Mouse (Mus musculus): ENCODE measurements around the gene Ranbp10.
A peak's percentile ranks its signal among the peaks of the same experiment; 100 is the strongest.

The Ranbp10 gene

DNA sequence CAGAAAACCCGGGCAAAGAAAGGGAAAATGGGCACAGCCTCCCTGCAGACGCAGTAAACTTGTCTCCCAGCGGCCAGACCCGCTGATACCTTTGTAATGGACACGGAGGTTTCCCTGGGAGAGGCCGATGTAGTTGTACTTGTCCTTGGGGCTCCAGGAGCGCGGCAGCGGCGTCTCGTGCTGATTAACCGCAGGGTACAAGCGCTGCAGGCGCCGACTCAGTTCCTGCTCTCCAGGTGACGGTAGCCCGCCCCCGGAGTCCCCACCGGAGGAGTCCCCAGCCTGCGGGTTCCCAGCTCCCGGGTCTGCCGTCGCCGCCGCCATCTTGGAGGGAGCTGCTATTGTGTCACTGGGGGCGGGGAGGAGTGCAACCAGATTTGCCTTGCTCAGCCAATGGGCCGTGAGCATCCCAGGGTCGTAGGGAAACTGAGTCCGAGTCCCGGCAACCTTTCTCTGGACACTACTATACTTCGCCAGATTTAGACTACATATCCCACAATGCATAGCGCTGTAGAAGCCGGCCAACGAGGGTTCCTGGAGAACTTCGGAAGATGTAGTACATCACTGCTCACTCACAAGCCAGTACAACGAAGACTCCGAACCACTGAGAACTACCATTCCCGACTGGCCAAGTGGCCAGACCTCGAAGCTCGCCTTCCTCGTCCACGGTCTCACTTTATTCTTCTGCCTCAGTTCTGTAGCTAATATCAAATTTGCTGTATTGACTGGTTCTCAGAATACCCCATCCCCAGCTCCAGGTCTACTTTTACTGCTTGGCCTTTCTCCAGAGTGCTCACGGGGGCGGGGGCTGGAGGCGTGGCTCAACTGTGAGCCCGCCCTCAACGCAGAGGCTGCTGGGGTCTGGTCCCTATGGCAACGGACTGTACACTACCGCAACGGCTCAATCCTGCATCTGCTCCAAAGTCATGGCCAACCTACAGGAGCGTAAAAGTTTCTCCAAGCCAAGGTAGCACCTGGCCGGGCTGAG, at the start of gene Ranbp10, which contains the start of gene Tsnaxip1:
TSS of gene Ranbp10 (minus strand) at position 490 of the 988 bp plus-strand sequence.
TSS of gene Tsnaxip1 (plus strand) at position 871 of the 988 bp plus-strand sequence.
- peak; percentile 99 for DNase-seq (ENCODE audit: low spot score)

DNA sequence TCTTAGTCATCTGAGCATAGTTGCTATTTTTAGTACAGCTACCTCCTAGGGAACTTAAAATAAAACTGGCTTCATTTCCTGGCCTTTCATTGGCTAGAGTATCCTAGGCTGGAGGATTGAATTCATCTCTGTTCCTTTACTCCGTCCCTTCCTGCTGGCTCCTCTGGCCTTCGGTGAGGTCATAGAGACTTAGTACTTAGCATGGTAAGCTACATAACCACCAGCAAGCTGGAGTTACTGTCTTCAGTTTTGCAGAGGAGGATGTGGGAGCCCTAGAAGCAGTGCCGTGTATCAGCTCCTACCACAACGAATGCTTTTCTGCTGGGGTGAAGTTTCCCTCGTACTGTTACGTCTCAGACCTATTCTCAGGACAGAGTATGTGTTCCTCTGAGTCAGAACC, 47.2 kb upstream of the Ranbp10 start:
- no peak for DNase-seq (ENCODE audit: low spot score)

DNA sequence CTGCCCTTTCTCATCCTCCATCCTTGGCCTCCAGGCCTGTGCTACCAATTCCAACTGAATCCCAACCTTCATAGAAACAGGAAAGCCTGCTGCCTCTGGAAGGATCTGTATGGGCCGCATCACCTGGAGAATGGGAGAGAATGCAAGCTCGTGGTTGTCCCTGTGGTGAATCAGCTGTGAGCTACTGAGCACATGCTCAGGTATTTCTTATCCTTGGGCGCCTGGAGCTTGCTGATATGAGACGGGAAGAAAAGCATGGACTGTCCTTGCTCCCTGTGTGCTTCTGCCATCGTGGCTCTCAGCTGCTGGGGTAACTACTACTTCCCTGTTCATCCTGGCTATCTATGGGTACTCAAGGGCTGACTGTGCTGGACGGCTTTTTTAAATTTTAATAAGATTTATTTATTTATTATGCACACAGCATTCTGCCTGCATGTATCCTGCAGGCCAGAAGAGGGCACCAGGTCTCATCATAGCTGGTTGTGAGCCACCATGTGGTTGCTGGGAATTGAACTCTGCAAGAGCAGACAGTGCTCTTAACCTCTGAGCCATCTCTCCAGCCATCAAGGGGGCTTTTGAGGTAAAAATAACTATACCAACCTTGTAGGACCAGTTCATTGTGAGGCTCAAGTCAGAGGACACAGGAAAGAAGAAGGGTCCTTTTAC, 39.3 kb upstream of the Ranbp10 start:
- no peak for DNase-seq (ENCODE audit: low spot score)

DNA sequence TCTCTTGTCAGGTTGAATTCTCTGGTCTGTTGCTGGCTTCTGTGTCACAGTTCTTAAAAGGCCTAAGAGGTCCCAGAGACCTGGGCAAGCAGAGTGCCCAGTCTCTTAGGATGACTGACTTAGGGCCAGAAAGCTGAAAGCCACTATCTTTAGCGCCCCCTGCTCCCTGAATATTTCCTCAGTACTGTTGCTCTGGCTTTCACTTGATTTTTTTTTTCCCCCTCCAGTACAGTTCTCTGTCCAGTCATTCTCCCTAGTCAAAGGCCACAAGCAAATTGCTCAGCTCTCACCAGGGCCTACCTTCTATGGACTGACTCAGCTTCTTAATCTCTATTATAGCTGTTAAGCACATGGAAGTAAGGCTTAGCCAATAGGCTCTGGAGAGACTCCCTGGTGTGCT, 34.8 kb upstream of the Ranbp10 start:
- DNase-seq (ENCODE audit: low spot score): no peak

DNA sequence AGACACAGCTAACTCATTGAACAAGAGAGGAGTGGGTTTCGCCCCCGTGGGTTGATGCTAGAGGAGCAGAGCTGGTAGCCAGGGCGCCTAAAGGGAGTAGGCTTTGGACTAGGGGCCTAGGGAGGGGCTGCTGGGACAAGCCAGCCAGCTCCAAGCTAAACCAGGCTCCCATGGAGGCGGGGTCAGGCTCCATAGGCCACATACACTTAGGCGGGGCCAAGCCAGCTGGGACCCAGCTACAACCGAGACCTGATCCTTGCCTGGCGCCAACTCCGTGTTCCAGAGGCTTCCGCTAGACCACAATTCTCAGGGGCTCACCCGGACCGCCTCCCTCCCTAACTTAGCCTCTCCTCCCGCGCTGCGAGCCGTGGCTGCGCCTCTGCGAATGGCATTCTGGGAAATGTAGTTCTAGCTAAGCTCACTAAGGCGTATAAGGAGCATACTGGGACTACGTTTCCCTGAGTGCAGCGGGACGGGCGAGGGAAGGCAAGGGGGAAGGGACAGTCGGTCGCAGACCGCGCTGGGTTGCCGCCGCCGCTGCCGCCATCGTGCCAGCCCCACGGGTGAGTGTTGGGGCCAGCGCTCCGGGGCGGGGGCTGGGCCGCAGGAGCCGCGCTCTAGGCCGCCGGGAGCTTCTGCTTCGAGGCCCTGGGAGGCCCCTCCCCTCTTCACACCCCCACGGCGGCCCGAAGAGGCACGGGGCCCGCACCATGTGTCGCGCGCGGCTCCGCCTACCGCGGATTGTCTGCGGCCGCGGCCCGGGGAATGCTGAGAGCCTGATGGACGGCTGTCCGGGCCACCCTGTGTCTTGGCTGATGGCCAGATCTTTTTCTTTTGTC, 33.2 kb upstream of the Ranbp10 start, which contains the start of gene Nutf2:
TSS of gene Nutf2 (plus strand) at position 438 of the 839 bp plus-strand sequence.
- peak; percentile 97 for DNase-seq (ENCODE audit: low spot score)

DNA sequence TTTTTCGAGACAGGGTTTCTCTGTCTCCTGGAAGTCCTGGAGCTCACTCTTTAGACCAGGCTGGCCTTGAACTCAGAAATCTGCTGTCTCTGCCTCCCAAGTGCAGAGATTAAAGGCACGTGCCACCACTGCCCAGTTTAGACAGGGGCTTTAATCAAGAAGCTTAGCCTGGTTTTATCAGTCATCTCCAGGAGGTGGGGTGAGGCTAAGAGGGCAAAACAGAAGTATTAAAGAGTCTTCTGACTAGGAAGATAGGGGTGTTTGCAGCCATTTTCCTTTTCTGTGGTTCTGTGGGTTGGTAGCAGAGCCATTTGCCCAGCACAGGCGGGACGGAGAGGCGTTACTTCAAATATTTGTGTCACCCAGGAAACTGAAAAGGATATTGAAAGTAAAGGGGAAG, 32.2 kb upstream of the Ranbp10 start:
- no peak for DNase-seq (ENCODE audit: low spot score)

DNA sequence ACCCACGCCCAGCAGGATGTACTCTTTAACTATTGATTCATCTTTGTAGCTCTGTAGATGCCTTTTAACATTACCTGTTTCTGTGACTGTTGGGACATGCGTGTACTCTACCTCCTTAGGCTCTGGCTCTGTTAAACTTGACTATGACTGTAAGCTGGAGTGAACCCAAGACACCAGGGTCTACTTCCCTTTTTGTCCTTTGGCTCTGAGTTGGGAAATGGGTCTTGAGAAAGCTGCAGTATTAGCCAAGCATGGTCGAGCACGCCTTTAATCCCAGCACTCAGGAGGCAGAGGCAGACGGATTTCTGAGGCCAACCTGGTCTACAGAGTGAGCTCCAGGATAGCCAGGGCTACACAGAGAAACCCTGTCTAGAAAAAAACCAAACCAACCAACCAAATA, 31.3 kb upstream of the Ranbp10 start:
- DNase-seq (ENCODE audit: low spot score): no peak

DNA sequence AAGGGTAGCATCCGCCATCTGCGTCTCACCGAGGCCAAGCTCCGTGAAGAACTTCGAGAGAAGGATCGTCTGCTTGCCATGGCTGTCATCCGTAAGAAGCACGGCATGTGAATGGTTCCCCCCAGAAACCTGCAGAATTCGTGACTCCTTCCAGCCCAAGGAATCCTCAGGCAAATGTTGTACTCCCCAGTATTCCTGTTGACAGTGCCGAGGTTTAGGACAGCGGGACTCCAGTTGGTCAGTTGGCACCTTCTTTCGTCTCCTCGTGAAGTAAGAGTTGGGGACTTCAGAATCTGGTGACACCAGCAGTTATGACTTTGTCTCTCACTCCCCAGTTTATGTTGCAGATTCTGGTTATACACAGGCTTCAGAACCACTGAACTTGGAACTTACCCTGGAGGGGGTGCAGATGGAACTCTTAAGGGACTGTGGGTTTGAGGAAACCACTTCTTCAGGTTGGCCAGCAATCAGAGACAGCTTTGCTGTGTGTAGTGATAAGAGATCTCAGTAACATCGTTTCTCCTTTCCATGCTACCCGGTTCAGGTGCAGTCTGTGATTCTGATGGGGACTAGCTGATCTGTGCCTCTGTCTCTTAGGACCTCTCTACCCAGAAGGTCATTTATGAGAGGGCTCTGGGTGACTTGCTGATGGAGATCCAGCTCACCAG, 29.2 kb upstream of the Ranbp10 start:
- no peak for DNase-seq (ENCODE audit: low spot score)

DNA sequence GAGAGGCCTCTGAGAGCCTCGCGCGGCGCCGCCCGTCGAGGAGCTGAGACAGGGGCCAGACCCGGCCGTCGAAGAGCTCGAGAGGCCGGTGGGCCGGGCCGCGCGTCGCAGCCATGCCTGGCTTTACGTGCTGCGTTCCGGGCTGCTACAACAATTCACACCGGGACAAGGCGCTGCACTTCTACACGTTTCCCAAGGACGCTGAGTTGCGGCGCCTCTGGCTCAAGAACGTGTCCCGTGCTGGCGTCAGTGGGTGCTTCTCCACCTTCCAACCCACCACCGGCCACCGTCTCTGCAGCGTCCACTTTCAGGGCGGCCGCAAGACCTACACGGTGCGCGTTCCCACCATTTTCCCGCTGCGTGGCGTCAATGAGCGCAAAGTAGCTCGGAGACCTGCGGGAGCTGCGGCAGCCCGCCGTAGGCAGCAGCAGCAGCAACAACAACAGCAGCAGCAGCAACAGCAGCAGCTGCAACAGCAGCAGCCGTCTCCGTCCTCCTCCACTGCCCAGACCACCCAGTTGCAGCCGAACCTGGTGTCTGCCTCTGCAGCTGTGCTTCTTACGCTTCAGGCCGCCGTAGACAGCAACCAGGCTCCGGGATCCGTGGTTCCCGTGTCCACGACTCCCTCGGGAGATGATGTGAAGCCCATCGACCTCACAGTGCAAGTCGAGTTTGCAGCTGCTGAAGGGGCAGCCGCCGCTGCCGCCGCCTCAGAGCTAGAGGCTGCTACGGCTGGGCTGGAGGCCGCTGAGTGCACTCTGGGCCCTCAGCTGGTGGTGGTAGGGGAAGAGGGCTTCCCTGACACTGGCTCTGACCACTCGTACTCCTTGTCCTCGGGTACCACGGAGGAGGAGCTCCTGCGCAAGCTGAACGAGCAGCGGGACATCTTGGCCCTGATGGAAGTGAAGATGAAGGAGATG, 28.4 kb upstream of the Ranbp10 start:
- peak; percentile 51 for DNase-seq (ENCODE audit: low spot score)

DNA sequence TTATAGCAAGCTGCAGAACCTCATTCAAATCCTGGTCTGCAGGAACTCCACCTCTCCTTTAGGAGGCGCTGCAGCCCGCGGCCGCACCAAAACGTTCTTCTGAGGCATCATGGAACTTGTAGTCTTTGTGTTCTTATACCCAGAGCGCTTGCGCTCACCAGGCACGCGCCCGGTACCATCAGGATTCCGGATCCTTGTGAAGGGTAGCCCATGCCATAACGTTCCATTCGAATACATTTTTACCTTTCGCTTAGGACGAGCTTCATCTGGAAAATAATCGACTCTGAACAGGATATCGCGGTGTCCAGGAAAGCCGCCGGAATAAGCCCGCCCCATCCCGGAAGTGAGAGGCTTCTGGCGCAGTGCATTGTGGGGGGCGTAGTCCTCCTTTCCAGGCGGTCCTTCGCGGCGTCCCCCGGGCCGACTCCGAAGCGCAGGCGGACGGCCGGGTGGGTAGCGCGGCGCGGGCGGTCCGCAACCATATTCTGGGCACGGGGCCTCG, 27.6 kb upstream of the Ranbp10 start, which contains the start of gene Thap11:
TSS of gene Thap11 (plus strand) at position 418 of the 502 bp plus-strand sequence.
- peak; percentile 93 for DNase-seq (ENCODE audit: low spot score)

DNA sequence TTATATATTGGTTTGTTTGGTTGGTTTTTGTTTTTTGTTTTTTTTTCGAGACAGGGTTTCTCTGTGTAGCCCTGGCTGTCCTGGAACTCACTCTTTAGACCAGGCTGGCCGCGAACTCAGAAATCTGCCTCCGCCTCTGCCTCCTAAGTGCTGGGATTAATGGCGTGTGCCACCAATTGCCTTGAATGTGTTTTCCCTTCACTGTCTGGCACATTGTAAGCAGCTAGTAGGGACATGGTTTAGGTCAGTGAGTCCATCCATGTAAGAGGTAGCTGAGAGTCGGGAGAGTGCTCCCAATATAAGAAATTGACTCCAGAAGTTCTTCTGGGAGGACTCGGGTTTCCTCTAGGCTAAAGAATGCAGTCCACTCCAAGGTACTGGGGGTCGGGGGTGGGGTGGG, 27.2 kb upstream of the Ranbp10 start:
- no peak for DNase-seq (ENCODE audit: low spot score)

DNA sequence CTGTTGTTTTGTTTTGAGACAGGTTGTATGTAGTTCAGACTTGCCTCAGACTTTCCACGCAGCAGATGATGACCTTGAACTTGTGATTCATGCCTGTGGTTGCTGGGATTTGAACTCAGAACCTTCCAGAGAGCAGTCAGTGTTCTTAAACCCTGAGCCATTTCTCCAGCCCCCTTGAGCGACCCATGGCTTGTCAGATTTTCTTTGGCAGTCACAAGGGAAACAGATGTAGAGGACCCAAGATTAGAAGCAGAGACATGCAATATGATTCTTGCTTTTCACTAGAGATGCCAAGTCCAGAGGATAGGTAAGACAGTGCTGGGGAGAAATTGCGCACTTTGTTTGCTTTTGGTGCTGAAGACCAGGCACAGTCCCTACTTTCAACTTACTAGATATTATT, 26.0 kb upstream of the Ranbp10 start, which contains the start of gene Cenpt:
TSS of gene Cenpt (minus strand) at position 101 of the 400 bp plus-strand sequence.
- DNase-seq (ENCODE audit: low spot score): no peak

DNA sequence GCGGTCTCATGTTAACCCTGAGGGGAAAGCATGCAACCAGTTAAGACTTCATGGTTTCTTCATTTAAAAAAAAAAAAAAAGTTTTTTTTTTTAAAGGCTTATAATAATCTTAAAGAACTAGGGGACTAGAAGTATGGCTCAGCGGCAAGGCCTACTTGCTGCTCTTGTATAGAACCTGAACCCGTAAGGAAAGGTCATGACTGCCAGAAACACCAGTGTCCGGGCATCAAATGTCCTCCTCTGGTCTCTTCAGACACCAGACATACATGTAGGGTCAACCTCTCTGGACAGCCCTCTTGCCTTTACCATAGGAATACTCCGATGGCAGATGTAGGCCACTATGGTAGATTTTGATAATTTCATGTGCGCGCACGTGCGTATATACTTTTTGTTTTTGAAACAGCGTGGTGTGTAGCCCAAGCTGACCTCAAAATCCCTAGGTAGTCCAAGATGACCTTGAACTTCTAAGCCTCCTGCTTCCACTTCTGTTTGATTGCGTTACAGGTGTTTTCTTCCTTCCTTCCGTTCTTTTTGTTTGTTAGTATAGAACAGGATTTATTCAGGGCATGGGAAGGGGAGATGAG, 25.1 kb upstream of the Ranbp10 start:
- DNase-seq (ENCODE audit: low spot score): peak; percentile 32

DNA sequence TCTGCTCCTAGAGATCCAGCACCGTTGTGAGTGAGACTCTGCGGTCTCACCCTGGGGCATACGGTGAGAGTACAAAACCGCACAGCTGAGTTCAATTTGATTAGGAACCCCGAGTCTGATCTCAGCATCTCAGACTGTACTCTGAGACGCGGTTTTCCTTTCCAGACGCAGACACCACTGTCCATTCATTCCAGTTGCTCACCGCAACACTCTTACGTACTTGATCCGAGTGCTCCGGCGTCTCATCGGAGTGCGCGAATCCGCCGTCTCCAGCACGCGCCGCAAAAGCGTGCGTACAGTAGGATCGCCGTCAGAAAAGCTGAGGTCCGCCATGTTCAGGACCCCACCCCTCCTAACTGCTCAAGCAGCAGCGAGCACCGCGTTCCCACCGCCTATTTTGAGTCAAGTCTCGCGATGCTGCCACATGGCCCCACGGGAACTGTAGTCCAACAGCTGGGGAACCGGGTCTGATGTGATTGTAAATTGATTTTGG, 24.5 kb upstream of the Ranbp10 start:
- DNase-seq (ENCODE audit: low spot score): peak; percentile 92

DNA sequence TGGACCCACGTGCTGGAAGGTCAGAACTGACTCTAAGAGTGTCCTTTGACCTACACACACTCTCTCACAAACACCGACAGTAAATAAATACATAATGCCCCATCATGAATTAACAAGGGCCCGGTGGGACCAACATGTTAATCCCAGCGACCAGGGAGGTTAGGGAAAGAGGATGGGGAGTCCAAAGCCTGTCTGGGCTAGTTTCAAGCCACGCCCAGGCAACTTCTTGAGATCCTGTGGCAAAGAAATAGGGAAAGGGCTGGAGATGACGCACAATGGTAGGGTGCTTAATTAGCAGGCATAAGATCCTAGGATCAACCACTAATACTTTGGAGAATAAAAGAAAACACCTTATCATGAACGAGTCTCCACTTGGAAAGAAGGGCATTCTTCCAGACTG, 23.5 kb upstream of the Ranbp10 start:
- no peak for DNase-seq (ENCODE audit: low spot score)

DNA sequence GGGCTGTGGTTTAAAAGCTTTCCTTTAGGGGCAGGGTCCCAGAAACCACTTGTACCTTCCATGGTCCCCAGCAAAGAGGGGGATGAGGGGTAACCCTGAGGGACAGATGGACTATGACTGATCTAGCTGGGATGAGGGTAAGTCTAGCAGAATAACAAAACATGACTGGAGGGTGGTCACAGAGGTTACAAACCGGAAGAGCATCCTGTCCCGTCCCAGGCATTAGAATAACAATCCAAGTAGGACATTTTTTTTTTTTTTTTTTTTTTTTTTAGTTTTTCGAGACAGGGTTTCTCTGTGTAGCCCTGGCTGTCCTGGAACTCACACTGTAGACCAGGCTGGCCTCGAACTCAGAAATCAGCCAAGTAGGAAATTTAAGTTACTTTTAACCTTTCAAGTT, 22.9 kb upstream of the Ranbp10 start:
- DNase-seq (ENCODE audit: low spot score): no peak

DNA sequence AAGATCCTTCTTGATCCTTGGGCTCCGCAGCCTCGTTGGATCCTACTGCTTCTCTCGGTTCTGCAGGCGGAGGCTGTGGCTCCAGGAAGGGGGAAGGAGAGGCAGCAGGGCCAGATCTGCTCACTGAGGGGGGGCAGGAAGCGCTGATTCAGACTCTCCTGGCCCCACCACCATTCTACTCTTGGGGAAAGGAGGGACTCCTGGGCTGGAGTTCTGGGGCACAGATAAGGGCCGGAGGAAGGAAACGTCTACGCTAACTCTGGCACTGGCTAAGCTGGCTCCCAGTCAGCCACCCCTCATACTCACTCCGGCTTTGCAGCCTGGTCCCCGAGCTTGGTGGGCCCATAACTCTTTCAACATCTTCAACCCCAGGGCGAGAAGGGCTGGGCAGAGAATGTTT, 19.5 kb upstream of the Ranbp10 start:
- DNase-seq (ENCODE audit: low spot score): no peak

DNA sequence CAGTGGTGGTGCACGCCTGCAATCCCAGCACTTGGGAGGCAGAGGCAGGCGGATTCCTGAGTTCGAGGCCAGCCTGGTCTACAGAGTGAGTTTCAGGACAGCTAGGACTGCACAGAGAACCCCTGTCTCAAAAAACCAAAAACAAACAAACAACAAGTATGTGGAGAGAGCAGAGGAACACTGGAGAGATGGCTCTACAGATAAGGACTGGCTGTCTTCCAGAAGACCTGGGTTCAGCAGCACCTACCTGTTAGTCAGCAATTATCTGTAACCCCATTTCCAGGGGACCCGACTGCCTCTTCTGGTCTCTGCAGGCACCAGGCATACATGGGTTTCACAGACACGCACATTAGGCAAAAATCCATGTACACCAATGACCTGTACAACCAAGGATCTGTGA, 12.1 kb upstream of the Ranbp10 start:
- DNase-seq (ENCODE audit: low spot score): no peak

DNA sequence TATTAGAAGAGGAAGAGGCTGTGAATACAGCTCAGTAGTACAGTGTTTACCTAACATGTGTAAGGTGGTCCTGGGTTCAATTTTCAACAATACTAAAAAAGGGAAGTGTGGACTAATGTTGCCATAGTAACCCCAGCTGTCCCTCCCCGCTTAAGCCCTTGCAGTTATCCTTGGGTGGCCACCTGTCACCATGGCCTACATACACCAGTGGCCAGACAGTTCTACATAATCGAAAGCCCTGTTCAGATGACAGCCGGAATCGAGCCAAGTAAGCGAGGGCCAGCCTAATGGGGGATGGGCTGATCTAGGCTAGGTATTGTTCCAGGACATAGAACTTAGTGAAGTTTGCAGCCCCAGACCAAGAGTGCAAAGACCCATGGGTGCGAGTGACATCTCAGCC, 9.8 kb upstream of the Ranbp10 start:
- DNase-seq (ENCODE audit: low spot score): no peak

All from testis, postnatal 14 days (tissue).